Mouse (Mus musculus) testis, adult 2 months (tissue): ENCODE measurements around the gene Spock1.

ENCODE experiments used
- CTCF ChIP-seq: fragments of 200-500 bp; IDR thresholded peaks from 2 replicates; pipeline ENCODE4 v1.5.1; 2012; ENCODE audit warnings: low read depth, mild to moderate bottlenecking, inconsistent platforms, low read length, moderate library complexity; ENCODE audit not compliant: control insufficient read depth, insufficient read depth, insufficient replicate concordance
- POLR2A ChIP-seq: fragments of 200-500 bp; IDR thresholded peaks from 2 replicates; pipeline ENCODE4 v1.6.1; 2012; ENCODE audit warnings: low read depth, mild to moderate bottlenecking, inconsistent platforms, low read length, moderate library complexity; ENCODE audit not compliant: control insufficient read depth

GRCm38 (mm10) chr13:57841141-57841848 is 66.8 kb downstream of the Spock1 start:
- TF ChIP-seq CTCF (no peak), POLR2A (no peak)
